Comparison of ENCODE assay signal across 9 mouse cellular contexts in genomic region chr15:101042613-101043012, GRCm38 (mm10). TPM values are rescaled to one million over a fixed set of nuclear protein-coding genes. Genes with fewer than 3 reads are reported as not detected.
DNase-seq lines count a peak whose midpoint lies in the region; ATAC-seq and TF ChIP-seq lines count a peak whose summit lies in the region.
"Had no signal": no experiment of that assay in that cellular context is flagged by ENCODE, and none has a peak within 500 bp of the region (broad histone marks: within the 10 kb centered on the region; RNA-seq: fewer than 3 reads in every experiment).

No protein-coding gene starts in this region.

- peaks cover 86% of the 10 kb centered on the region for H3K27me3 ChIP-seq in liver, embryonic 11.5 days (replicated peaks; ENCODE audit: control insufficient read depth, insufficient read depth, low read length)
- H3K27me3 ChIP-seq in heart, postnatal 0 days (ENCODE audit: control insufficient read depth, insufficient read depth, low read length): peaks cover 93% of the 10 kb centered on the region

- no peak overlapping the region for H3K27ac ChIP-seq in liver, embryonic 11.5 days (ENCODE audit: low read depth, low read length)
- no peak overlapping the region for H3K27ac ChIP-seq in heart, postnatal 0 days (ENCODE audit: low read depth)
- no peak overlapping the region for H3K27ac ChIP-seq in left cerebral cortex, adult 2 months
- H3K27ac ChIP-seq: midbrain, embryonic 12.5 days had no signal

- H3K4me1 ChIP-seq in liver, embryonic 11.5 days (replicated peaks; ENCODE audit: control insufficient read depth, insufficient read depth, low read length): no peaks in the 10 kb centered on the region; the same call in 1 of the 2 replicates
- no peaks in the 10 kb centered on the region; the same call in 1 of the 2 replicates for H3K4me1 ChIP-seq in heart, postnatal 0 days (ENCODE audit: control insufficient read depth, insufficient read depth)

- no peak for ATAC-seq in liver, embryonic 11.5 days (replicated peaks; ENCODE audit: low FRiP score)
- ATAC-seq in heart, postnatal 0 days (ENCODE audit: insufficient read depth, low read depth): no peak
- no peak for ATAC-seq in activated CD4-positive, CD25-positive, alpha-beta regulatory T cell, adult 4 months

- WGBS in liver, embryonic 11.5 days: 23% methylated on average over 6 of the region's 6 CpGs
- WGBS in heart, postnatal 0 days: 22% methylated on average over 6 of the region's 6 CpGs

- no peaks in the 10 kb centered on the region for H3K9me3 ChIP-seq in liver, embryonic 11.5 days (ENCODE audit: control insufficient read depth, low read length)
- H3K9me3 ChIP-seq in heart, postnatal 0 days (replicated peaks; ENCODE audit: control insufficient read depth, low read length): no peaks in the 10 kb centered on the region
- H3K9me3 ChIP-seq: midbrain, embryonic 12.5 days had no signal

- no peak for TF ChIP-seq EP300 in heart, postnatal 0 days (IDR thresholded peaks at IDR 0.05; ENCODE audit: low read depth)

- intact Hi-C loops in left cerebral cortex, adult 2 months (cut with DNase I): loop anchor here (5.0 kb wide), 1 partner anchor 285 kb away; no protein-coding TSS in a partner anchor

- TF ChIP-seq CTCF in heart, postnatal 0 days (IDR thresholded peaks at IDR 0.05; ENCODE audit: low read depth): peak; percentile 55
- peak; percentile 88 for TF ChIP-seq CTCF in left cerebral cortex, adult 2 months (IDR thresholded peaks at IDR 0.05)

- H3K4me2 ChIP-seq in liver, embryonic 11.5 days: no peak overlapping the region
- no peak overlapping the region for H3K4me2 ChIP-seq in heart, postnatal 0 days (ENCODE audit: low read depth, low read length)
- H3K4me2 ChIP-seq: midbrain, embryonic 12.5 days had no signal

- DNase-seq in liver: peak; percentile 57
- DNase-seq in liver, embryonic 11.5 days (ENCODE audit: low spot score): no peak
- peak; percentile 46 for DNase-seq in Muller cell, postnatal 12 days (ENCODE audit: inconsistent ontology term)
- DNase-seq in c-Kit-positive CD71-positive TER-119-positive erythroid progenitor cells, embryonic 14.5 days (ENCODE audit: low spot score): peak; percentile 33
- peak; percentile 21 for DNase-seq in heart, postnatal 0 days (ENCODE audit: low spot score)
- peak; percentile 62 to 77 for DNase-seq in left cerebral cortex, adult 2 months (ENCODE audit: extremely low spot score in 1 of 2, low spot score in 2 of 2)
- peak; percentile 81 for DNase-seq in retina, postnatal 1 day

- no peak overlapping the region for H3K4me3 ChIP-seq in liver, embryonic 11.5 days (ENCODE audit: low read depth, low read length)
- H3K4me3 ChIP-seq in heart, postnatal 0 days (ENCODE audit: low read depth, low read length): no peak overlapping the region
- no peak overlapping the region for H3K4me3 ChIP-seq in left cerebral cortex, adult 2 months
- H3K4me3 ChIP-seq: midbrain, embryonic 12.5 days had no signal

- H3K36me3 ChIP-seq in liver, embryonic 11.5 days (ENCODE audit: control insufficient read depth, insufficient read depth, low read length): no peaks in the 10 kb centered on the region
- H3K36me3 ChIP-seq in heart, postnatal 0 days (replicated peaks; ENCODE audit: control insufficient read depth, insufficient read depth, low read length): no peaks in the 10 kb centered on the region

- no peak overlapping the region for H3K9ac ChIP-seq in liver, embryonic 11.5 days (ENCODE audit: low read depth, low read length)
- no peak overlapping the region for H3K9ac ChIP-seq in heart, postnatal 0 days (replicated peaks; ENCODE audit: low read depth, low read length)
- H3K9ac ChIP-seq: midbrain, embryonic 12.5 days had no signal

RNA-seq across cellular contexts. Expression of gene Gm47841, which starts 4.6 kb away (rescaled TPM):
- polyA plus RNA-seq in liver, embryonic 11.5 days (2014; fragmentation: Nextera tagmentation; extraction: Ambion mirVana): not detected in 2 replicates
- total RNA-seq in heart, postnatal 0 days (2014; rRNA removed; ENCODE audit: low replicate concordance): not detected in 2 replicates
- polyA plus RNA-seq in heart, postnatal 0 days (2015; fragmentation: Nextera tagmentation; extraction: Ambion mirVana): not detected in 2 replicates
- total RNA-seq in left cerebral cortex, adult 2 months (2021): not detected
- polyA plus RNA-seq in activated CD4-positive, CD25-positive, alpha-beta regulatory T cell, adult 4 months (2017; shearing (Covaris generic)): not detected
- polyA plus RNA-seq: midbrain, embryonic 12.5 days had no signal

RNA-seq across cellular contexts. Expression of gene Fignl2, which starts 35.8 kb away (rescaled TPM):
- 0.27 and 0.40 TPM in 2 replicates for polyA plus RNA-seq in liver, embryonic 11.5 days (2014; fragmentation: Nextera tagmentation; extraction: Ambion mirVana)
- 3.9 and 4.1 TPM in 2 replicates for total RNA-seq in heart, postnatal 0 days (2014; rRNA removed; ENCODE audit: low replicate concordance)
- polyA plus RNA-seq in heart, postnatal 0 days (2015; fragmentation: Nextera tagmentation; extraction: Ambion mirVana): 0.05 and 0.12 TPM in 2 replicates
- 1 to 10 TPM; 1.2 to 1.4 TPM for total RNA-seq in left cerebral cortex, adult 2 months (2021)
- polyA plus RNA-seq in activated CD4-positive, CD25-positive, alpha-beta regulatory T cell, adult 4 months (2017; shearing (Covaris generic)): not detected
